Mouse (Mus musculus) Patski (cell line): ENCODE measurements around the gene Cdc42bpg. TPM values are rescaled to one million over a fixed set of nuclear protein-coding genes. Genes with fewer than 3 reads are reported as not detected.
"Not testable (repeated sequence)": the region's sequence is repeated elsewhere in the genome, so short reads cannot be mapped to it uniquely, and the experiment has no call there.

ENCODE experiments used
- ATAC-seq: fragments of 100-300 bp; one replicate; pipeline ENCODE4 v1.8.0; 2021
- CTCF ChIA-PET: fragments of 350-600 bp; sonication (Branson Sonifier 250); formaldehyde crosslinking; loops from one replicate; lab custom pipeline; 2022; ENCODE audit warnings: inconsistent platforms; lab: Charles Lee
- POLR2A ChIA-PET: fragments of 350-600 bp; sonication (Branson Sonifier 250); formaldehyde crosslinking; loops from one replicate; lab custom pipeline; 2022; ENCODE audit warnings: antibody characterized with exemption, inconsistent platforms; lab: Charles Lee
- DNase-seq: peaks from one replicate; pipeline ENCODE4 v3.0.0-alpha.2; 2011; ENCODE audit warnings: low read depth, low spot score
- H3K27me3 ChIP-seq: fragments of 371-371 bp; one replicate; pipeline ENCODE4 v1.5.1; 2021
- CTCF ChIP-seq: fragments of 100-300 bp; IDR thresholded peaks from one replicate; pipeline ENCODE4 v1.5.1; 2021
- in situ Hi-C: fragments of 300-500 bp; cut with MboI; formaldehyde crosslinking; loops from 3 replicates; pipeline ENCODE4 v1.11.1; 2018; ENCODE audit warnings: low pct_unique_long_range_greater_than_20kb, mixed read lengths
- polyA plus RNA-seq: library from polyadenylated mRNA; unstranded; gene quantifications from one replicate; pipeline ENCODE4 v1.2.3, GENCODE M21; 2021

The Cdc42bpg gene
- polyA plus RNA-seq, 1 experiment from 2014 or later: 41.2 TPM

DNA sequence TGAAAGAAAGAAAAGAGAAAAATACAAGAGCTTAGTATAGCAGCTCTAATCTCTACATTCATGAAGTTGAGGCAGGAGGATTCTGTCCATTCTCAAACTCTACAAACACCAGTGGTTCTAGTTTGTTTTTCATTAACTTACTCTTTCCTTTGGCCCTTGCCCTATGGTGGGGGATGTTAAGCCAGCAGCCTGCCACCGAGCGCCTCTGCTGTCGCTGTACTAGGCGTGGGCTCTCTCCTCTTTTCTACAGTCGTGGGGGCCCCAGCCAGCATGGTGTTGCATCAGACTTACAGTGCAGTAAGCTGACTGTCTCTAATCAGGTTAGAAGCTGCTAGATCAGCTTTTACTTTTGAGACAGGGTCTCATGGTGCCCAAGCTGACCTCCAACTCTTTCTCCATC lies 23.3 kb upstream of the Cdc42bpg start:
- DNase-seq (no peak), ATAC-seq (no peak)
- ChIA-PET POLR2A (no interaction called here), CTCF (interaction anchor here (1.7 kb wide), 1 partner anchor 13 kb away, joined by 5 read pairs; no protein-coding TSS in a partner anchor)
- H3K27me3 ChIP-seq: no peaks in the 10 kb centered on the region
- no peak for TF ChIP-seq CTCF
- in situ Hi-C loops: no loop called here

DNA sequence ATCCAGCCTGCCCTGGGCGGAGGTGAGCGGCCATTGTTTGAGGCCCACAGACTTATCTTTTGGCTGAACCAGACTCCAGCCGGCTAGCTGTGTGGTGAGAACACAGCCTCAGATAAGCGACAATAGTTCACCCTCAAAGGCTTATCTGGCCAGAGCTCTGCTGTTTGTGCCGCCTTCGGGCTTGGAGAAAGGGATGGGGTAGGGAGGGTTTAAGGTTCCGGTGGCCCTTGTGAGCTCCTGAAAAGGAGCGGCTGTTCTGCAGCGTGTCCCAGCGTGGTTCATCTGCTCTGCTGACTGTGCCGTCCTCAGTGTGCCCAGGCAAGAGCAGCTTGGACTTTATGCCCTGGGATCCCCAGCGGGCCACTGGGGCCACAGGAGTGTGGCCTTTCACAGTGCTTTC lies 21.8 kb upstream of the Cdc42bpg start:
- TF ChIP-seq CTCF: no peak
- DNase-seq (no peak), ATAC-seq (no peak)
- CTCF ChIA-PET: interaction anchor here (1.2 to 1.7 kb wide), 3 partner anchors 15 to 16 kb away, joined by 3 to 5 read pairs (median 4); no protein-coding TSS in a partner anchor
- in situ Hi-C loops: no loop called here
- POLR2A ChIA-PET: no interaction called here
- no peaks in the 10 kb centered on the region for H3K27me3 ChIP-seq

DNA sequence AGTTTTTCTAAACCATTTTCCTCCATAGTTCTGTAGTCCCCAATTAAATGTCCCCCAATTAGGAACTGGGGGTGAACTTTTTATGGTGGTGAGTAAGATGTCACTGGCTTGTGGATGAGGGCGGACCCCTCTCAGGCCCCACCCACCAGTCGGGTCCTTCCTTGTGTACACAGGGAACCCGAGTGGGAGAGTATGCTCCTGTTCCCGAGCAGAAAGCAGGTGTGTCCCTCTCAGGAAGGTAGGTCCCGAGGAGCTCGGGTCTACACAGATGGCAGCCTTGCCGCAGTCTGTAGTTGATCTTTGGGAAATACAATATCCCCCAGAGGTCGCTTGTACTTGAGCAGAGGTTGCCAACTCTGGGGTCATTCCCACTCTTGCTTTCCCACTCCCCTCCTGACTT lies 21.0 kb upstream of the Cdc42bpg start:
- CTCF ChIA-PET: no interaction called here
- POLR2A ChIA-PET: no interaction called here
- TF ChIP-seq CTCF: no peak
- no peaks in the 10 kb centered on the region for H3K27me3 ChIP-seq
- in situ Hi-C loops: no loop called here
- no peak for DNase-seq
- ATAC-seq: no peak

DNA sequence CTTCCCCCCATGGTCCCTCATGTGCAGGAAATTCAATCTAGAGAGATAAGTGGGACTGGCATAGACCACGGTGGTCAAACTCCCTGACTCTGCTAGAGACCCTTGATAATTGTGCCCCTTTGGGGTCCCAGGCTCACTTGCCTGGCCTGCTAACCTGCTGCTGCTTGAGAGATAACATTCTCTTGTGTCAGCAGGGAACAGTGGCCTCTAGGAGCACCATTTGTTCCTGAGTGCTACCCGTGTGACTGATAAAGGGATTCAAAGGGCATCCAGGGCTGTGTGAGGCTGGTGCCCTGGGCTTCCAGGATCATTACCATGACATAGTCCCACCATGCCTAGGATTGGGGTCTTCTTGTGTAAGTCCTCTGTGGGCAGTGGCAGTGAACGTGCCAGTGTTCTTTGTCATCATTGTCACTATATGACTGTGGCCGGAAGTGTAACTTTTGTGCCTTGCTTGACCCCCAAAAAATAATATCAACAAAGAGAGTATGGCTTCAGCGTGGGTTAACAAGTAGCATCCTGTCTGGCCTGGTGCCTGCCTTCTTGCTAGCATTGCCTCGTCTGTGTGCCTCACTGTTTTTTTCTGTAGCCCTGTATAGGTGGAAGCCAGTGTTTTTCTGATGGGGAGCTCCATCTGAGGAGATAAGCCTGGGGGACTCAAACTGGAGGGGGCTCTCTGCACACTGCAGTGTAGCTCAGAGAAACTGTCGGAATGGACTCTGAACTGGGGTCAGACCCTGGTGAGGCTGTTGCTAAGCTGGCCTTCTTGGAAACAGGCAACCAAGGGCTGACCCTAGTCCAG lies 20.4 kb upstream of the Cdc42bpg start:
- in situ Hi-C loops: no loop called here
- CTCF ChIA-PET: interaction anchor here (1.1 kb wide), 1 partner anchor 24 kb away, joined by 4 read pairs; no protein-coding TSS in a partner anchor
- no peak for TF ChIP-seq CTCF
- POLR2A ChIA-PET: interaction anchor here (0.5 to 1.0 kb wide), 3 partner anchors 8 to 45 kb away, joined by 3 to 7 read pairs (median 4); partner anchors contain the start of gene Atg2a
- DNase-seq (no peak), ATAC-seq (no peak)
- H3K27me3 ChIP-seq: no peaks in the 10 kb centered on the region

DNA sequence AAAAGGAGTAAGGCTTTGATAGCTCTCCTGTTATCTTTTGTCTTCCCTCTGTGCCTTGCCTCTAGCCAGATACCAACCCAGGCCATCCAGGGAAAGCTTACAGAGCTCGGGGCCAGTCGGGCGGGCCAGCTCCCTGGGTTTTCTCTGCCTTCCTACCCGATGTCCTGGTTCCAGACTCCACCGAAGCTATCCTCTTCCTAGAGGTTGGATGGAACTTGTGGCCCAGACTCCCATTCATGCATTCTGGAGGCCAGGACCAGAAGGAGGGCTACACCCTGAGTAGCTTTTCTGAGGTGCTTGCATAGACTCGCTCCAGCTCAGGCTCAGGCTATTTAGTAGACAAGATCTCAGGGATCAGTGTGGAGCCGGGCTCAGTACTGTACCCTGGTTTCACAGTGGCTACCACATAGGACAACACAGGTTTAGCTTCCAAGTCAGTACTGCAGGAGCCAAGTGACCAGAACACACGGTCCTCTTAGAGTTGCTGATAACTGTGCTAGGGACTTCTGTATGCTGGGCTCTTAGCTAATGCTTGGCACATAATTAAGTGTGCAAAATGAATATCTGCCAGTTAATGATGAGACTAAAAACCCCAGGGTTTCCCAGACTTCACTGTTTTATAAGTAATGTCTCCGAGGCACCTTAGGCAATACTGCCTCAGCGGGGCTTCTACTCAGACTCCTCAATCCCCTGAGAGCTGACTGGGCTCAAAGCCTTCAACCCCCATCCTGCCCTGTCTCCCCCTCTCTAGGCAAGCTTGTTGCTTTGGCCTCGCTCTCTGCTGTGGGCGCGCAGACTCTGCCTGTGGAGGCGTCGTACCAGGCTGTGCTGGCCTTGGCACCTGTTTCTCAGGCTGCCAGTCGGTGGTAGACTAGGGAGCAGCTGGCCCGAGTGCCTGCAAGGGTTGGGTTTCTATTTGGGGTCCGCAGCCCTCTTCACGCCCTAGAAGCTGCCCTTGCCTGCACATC lies 19.5 kb upstream of the Cdc42bpg start:
- in situ Hi-C loops: no loop called here
- DNase-seq (no peak), ATAC-seq (no peak)
- no peak for TF ChIP-seq CTCF
- CTCF ChIA-PET: interaction anchor here (1.1 to 2.1 kb wide), 2 partner anchors 11 to 25 kb away, joined by 4 read pairs; no protein-coding TSS in a partner anchor
- POLR2A ChIA-PET: interaction anchor here (0.5 to 1.0 kb wide), 3 partner anchors 9 to 45 kb away, joined by 3 to 7 read pairs (median 4); partner anchors contain the start of gene Atg2a
- no peaks in the 10 kb centered on the region for H3K27me3 ChIP-seq

DNA sequence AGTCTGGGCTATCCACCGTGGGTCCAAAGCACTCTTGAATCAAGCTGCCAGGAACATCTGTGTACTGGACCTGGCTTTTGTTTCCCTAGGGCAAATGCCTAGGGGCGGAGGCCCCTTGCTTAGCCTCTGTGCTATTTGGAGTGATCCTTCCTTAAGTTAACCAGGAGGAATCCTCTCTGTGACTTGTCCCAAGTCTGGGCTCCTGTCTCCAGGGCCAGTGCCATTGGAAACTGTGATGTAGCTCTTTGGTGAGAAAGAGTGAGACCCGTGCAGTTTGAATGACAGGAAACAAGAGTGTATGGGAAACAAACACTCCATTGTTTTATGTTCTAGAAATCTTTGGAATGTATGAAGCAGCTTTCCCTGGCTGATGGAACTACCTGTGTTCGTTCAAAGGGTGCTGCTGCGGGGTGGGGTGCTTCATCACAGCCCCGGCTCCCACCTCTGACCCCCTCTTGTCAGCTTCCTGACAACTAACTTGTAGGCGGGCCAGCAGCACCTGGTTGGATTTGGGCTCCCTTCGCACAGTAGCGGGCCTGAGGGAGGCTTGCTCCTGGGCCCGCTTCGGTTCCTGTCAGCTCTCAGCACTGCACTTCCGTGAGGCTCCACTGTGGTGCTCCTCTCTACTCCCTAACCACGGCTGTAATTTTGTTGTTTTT lies 17.9 kb upstream of the Cdc42bpg start:
- in situ Hi-C loops: no loop called here
- CTCF ChIA-PET: interaction anchor here (2.1 kb wide), 1 partner anchor 9 kb away, joined by 4 read pairs; no protein-coding TSS in a partner anchor
- POLR2A ChIA-PET: no interaction called here
- DNase-seq (no peak), ATAC-seq (no peak)
- TF ChIP-seq CTCF: no peak
- no peaks in the 10 kb centered on the region for H3K27me3 ChIP-seq

DNA sequence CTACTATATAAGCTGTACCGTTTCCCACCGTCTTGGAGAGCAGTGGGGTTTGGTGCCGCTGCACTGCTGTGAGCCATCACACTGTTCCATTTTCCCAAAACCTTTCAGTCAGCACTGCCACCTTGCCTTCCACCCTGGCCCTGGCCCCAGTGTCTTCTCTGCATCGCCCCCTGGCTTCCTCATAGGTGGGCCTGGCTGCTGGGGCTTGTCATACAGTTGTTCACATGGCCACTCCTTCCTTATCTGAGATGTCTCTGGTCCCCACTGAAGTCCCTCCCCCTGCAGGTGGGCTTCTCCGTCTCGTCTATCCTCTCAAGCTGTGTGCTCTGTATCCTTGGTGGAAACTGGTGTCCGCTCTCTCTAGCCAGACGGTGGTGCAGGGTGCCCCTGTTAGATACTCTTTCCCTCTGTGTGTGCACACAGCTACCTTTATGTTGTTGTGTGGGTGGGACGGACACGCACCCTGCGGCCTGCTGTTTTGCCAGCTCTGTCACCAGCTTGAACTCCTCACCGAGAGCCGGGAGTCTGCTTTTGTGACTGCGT lies 16.5 kb upstream of the Cdc42bpg start:
- in situ Hi-C loops: no loop called here
- POLR2A ChIA-PET: no interaction called here

DNA sequence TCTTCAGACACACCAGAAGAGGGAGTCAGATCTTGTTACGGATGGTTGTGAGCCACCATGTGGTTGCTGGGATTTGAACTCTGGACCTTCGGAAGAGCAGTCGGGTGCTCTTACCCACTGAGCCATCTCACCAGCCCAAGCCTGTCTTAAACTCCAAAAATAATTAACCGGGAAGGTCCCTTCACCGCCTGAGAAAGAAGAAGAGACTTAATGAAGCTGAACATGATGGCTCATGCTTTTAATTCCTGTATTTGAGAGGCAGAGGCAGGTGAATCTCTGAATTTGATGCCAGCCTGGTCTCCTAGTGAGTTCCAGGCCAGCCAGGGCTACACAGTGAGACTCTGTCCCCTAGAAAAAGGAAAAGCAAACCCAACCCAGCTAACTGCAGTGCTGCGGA lies 15.5 kb upstream of the Cdc42bpg start:
- in situ Hi-C loops, DNase-seq, ATAC-seq, H3K27me3 ChIP-seq: not testable (repeated sequence)
- ChIA-PET CTCF (interaction anchor here (0.9 to 2.2 kb wide), 2 partner anchors 13 to 41 kb away, joined by 3 to 7 read pairs; no protein-coding TSS in a partner anchor), POLR2A (interaction anchor here (3.3 kb wide), 1 partner anchor 12 kb away, joined by 18 read pairs; the partner anchor contains the start of gene Ehd1)

More for the DNA sequence above, 16.5 kb upstream of the Cdc42bpg start:
- TF ChIP-seq CTCF: no peak
- no peak for ATAC-seq
- CTCF ChIA-PET: interaction anchor here (0.6 kb wide), 1 partner anchor 10 kb away, joined by 3 read pairs; no protein-coding TSS in a partner anchor
- no peaks in the 10 kb centered on the region for H3K27me3 ChIP-seq
- DNase-seq: no peak

DNA sequence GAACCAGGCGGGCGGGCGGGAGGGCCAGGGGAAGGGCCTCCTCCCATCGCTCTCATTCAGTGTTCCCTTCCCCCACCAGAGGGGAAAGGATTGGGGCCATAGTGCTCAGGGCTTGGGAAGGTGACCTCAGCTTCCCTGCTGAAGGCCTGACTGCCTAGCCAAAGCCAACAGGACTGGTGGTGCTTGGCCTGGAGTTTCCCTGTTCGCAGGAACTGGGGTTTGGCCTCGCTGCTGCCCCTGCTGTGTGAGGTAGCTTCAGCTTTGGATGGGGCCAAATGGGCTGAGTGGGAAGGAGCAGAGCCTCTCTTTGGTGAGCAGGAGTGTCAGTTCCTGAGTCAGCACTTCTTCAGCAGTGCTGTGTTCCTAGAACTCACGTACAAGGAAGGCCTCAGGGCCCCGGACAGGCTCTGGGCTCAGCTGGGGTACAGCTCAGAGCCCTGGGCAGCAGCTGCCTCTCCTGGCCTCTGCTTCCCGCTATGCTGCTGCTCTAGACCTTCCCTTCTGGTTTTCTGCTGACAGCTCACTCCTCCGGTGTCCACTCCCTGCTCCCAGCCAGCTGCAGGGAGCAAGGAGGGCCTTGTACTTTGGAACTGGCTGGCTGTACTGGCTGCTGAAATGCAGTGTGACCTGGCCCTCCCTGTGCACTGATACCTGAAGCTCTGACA lies 15.0 kb upstream of the Cdc42bpg start:
- no peak for TF ChIP-seq CTCF
- ATAC-seq: no peak
- no peak for DNase-seq
- ChIA-PET POLR2A (interaction anchor here (0.7 to 3.3 kb wide), 2 partner anchors 13 to 516 kb away, joined by 3 to 18 read pairs; partner anchors contain the start of gene Ehd1), CTCF (interaction anchor here (0.7 to 2.2 kb wide), 3 partner anchors 12 to 42 kb away, joined by 3 to 7 read pairs (median 3); no protein-coding TSS in a partner anchor)
- H3K27me3 ChIP-seq: no peaks in the 10 kb centered on the region
- in situ Hi-C loops: no loop called here
